Mouse (Mus musculus): Measurements from ENCODE around the gene Myl9.

- TF ChIP-seq CTCF (IDR thresholded peaks at IDR 0.05; ENCODE audit: control insufficient read depth, insufficient read depth, insufficient read length) = no peak
- TF ChIP-seq MAX (IDR thresholded peaks at IDR 0.05) = no peak
- no peak for TF ChIP-seq MYOG (IDR thresholded peaks at IDR 0.05; ENCODE audit: control insufficient read depth, extremely low read depth, insufficient read length)
These were observed 38.4 kb upstream of the Myl9 start for GRCm38 (mm10) chr2:156736846-156737245.

All from C2C12 (cell line).